Mouse (Mus musculus) left cerebral cortex, adult 18-20 months (tissue): ENCODE results near the gene Gm17545. TPM values are rescaled to one million over a fixed set of nuclear protein-coding genes. Genes with fewer than 3 reads are reported as not detected.

ENCODE experiments used
- DNase-seq, 2 experiments: peaks; one replicate each; pipeline ENCODE4 v3.0.0; 2021 to 2022; ENCODE audit warnings: low spot score in 2 of 2, mixed read lengths in 1 of 2
- total RNA-seq, 2 experiments: library from RNA; stranded (reverse); gene quantifications; 2 replicates each; pipeline ENCODE4 v1.2.3; 2021

The Gm17545 gene
- total RNA-seq, 2 experiments from 2014 or later, result not detected

GRCm38 (mm10) chr9:22438826-22439225 lies 15.3 kb upstream of the Gm17545 start:
- no peak for DNase-seq

GRCm38 (mm10) chr9:22443157-22443556 lies 10.9 kb upstream of the Gm17545 start:
- DNase-seq, result no peak

- DNase-seq, result no peak
Observed at GRCm38 (mm10) chr9:22445123-22445522, 9.0 kb upstream of the Gm17545 start.

- no peak for DNase-seq
Observed at GRCm38 (mm10) chr9:22447213-22447612, 6.9 kb upstream of the Gm17545 start.

GRCm38 (mm10) chr9:22448420-22448819 lies 5.7 kb upstream of the Gm17545 start:
- no peak for DNase-seq

GRCm38 (mm10) chr9:22449209-22449608 lies 4.9 kb upstream of the Gm17545 start:
- no peak for DNase-seq

- DNase-seq, result no peak
Observed at GRCm38 (mm10) chr9:22452697-22453096, 1.4 kb upstream of the Gm17545 start.

- no peak for DNase-seq
Observed at GRCm38 (mm10) chr9:22453501-22453924, 577 bp upstream of the Gm17545 start.

GRCm38 (mm10) chr9:22455041-22455440 lies 951 bp downstream of the Gm17545 start:
- no peak for DNase-seq

GRCm38 (mm10) chr9:22457142-22457835 lies 3.2 kb downstream of the Gm17545 start:
- DNase-seq, result no peak

- peak in 1 of 2 experiments; percentile 30 for DNase-seq
Observed at GRCm38 (mm10) chr9:22461946-22462345, 7.9 kb downstream of the Gm17545 start.

GRCm38 (mm10) chr9:22466212-22466611 lies 12.1 kb downstream of the Gm17545 start:
- DNase-seq, result no peak

GRCm38 (mm10) chr9:22467371-22468169 lies 13.5 kb downstream of the Gm17545 start:
- DNase-seq, result peak; percentile 21 to 46

- DNase-seq, result peak; percentile 38 to 53
Observed at GRCm38 (mm10) chr9:22468170-22468898, 14.2 kb downstream of the Gm17545 start.

- DNase-seq, result no peak
Observed at GRCm38 (mm10) chr9:22468899-22469259, 14.8 kb downstream of the Gm17545 start.

GRCm38 (mm10) chr9:22469643-22470042 lies 15.6 kb downstream of the Gm17545 start, which contains the start of gene Rp9:
TSS of gene Rp9 (minus strand) at chr9:22469743.
- no peak for DNase-seq

GRCm38 (mm10) chr9:22475424-22475868 lies 21.4 kb downstream of the Gm17545 start, which contains the start of gene Bbs9:
TSS of gene Bbs9 (plus strand) at chr9:22475715.
- DNase-seq, result peak; percentile 91 to 96

- DNase-seq, result peak in 1 of 2 experiments; percentile 9
Observed at GRCm38 (mm10) chr9:22476265-22476664, 22.2 kb downstream of the Gm17545 start.

GRCm38 (mm10) chr9:22478946-22479345 lies 24.9 kb downstream of the Gm17545 start:
- no peak for DNase-seq

GRCm38 (mm10) chr9:22483866-22484561 lies 29.9 kb downstream of the Gm17545 start:
- peak; percentile 34 to 40 for DNase-seq
